Mouse (Mus musculus) cortical plate, adult 2 months (tissue): ENCODE measurements around the gene Hsd17b1. TPM values are rescaled to one million over a fixed set of nuclear protein-coding genes. Genes with fewer than 3 reads are reported as not detected.
A peak's percentile ranks its signal among the peaks of the same experiment; 100 is the strongest.

Experiments used
- H3K27ac ChIP-seq: fragments of 200-500 bp; 2 replicates; pipeline ENCODE4 v1.5.1; 2012; ENCODE audit warnings: low read length, control low read depth, inconsistent platforms; ENCODE audit not compliant: insufficient read depth
- H3K4me1 ChIP-seq: fragments of 200-500 bp; 2 replicates; pipeline ENCODE4 v1.6.1; 2011; ENCODE audit warnings: low read length; ENCODE audit not compliant: control insufficient read depth, insufficient read depth
- H3K4me3 ChIP-seq: fragments of 200-500 bp; 2 replicates; pipeline ENCODE4 v1.5.1; 2011; ENCODE audit warnings: mild to moderate bottlenecking, low read length, control low read depth; ENCODE audit not compliant: insufficient read depth
- CTCF ChIP-seq: fragments of 200-500 bp; IDR thresholded peaks from 2 replicates; pipeline ENCODE4 v1.5.1; 2011; ENCODE audit warnings: mild to moderate bottlenecking, control low read depth, low read length; ENCODE audit not compliant: insufficient read depth; ENCODE audit errors: extremely low read depth
- POLR2A ChIP-seq: fragments of 200-500 bp; IDR thresholded peaks from 2 replicates; pipeline ENCODE4 v1.6.1; 2011; ENCODE audit warnings: mild to moderate bottlenecking, low read length, control low read depth; ENCODE audit not compliant: insufficient read depth; ENCODE audit errors: extremely low read depth
- polyA plus RNA-seq: library from polyadenylated mRNA; depleted of rRNA; stranded (reverse); fragments of >200 nt; gene quantifications from 2 replicates; pipeline ENCODE4 v1.2.3, GENCODE M21; 2012

Gene Hsd17b1
- polyA plus RNA-seq, 1 experiment = 0.42 TPM

DNA sequence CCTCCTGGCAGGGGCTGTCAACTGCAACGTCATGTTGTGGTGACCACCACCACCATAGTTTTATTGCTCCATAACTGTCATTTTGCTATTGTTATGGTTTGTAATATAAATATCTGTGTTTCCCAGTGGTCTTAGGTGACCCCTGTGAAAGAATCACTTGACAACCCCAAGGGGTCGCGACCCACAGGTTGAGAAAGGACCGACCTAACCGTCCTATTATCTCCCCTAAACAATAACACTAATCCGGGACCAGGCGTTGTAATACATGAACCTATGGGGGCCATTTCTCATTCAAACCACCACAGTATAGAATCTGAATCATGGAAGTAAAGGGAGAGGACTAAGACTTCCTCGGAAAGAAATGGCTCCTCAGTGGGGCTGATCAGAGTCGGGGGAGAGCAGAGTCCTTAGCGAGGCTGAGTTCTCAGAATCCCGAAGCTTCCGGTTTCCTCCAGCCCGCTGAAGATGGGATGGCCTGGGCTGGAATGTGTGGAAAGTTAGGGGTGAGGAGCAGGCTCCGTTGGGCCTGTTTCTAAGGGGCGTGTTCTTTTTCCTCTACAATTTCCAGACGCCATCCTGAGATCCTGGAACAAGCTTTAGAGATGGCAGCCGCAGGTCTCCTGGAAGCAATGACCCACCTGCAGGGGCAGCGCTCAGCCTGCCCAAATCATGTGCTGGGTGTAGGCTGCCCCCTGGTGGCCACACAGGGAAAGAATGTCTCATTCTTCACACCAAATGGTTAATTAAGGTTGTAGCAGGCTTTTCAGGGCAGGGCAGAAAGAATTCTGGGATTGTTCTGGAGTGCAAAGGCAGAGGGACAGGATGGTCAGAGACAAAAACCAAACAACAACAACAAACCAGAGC lies 11.4 kb upstream of the Hsd17b1 start:
- peak; percentile 88 for TF ChIP-seq CTCF
- TF ChIP-seq POLR2A = no peak
- peaks cover 4% of the 10 kb centered on the region; the same call in 1 of the 2 replicates for H3K4me1 ChIP-seq
- no peak overlapping the region for H3K4me3 ChIP-seq
- H3K27ac ChIP-seq = no peak overlapping the region

DNA sequence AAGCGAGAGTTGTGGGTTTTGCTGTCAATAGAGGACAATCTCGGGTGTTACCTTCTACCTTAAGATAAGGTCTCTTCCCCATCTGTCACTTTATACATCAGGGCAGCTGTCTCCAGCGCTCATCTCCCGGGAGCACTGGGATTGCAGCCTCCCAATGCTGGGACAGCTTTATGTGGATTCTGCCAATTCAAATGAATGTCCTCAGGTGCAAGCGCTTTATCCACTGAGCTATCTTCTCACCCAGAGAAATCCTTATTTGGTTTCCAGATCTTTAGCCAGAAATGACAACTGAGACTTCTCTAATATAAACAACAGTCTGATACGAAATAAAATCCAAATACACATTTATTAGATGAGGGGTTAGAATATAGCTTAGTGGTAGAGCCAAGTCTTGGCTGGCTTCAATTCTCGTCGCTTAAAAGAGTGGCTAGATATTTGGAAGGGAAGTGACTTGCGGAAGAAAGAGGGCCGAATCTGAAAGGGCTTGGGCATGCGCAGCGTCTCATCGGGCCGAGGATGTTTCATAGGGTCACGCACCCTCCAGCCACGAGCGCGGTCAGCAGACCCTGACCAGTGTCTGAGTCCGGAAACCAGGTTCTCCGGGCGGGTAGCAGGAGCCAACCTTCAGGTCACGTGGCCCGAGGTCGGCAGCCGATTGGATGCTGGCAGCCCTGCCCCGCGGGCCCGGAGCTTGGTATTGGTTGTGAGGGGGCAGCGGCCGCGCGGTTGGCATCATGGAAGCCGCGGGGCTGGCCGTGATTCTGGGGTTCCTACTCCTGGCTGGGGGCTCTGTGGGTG lies 8.6 kb upstream of the Hsd17b1 start, which contains the start of gene Naglu:
Naglu (plus strand) TSS at position 622 of the 798 bp plus-strand sequence.
- Histone ChIP-seq H3K27ac (peak within 1 kb of the TSS; percentile 49; the same call in 1 of the 2 replicates), H3K4me3 (peak within 1 kb of the TSS; percentile 37), H3K4me1 (0 out of 2 replicates have a peak, but pooled peaks cover 2% of the 10 kb centered on the region)
- TF ChIP-seq POLR2A (peak; percentile 76; the same call in 1 of the 2 replicates), CTCF (no peak)

DNA sequence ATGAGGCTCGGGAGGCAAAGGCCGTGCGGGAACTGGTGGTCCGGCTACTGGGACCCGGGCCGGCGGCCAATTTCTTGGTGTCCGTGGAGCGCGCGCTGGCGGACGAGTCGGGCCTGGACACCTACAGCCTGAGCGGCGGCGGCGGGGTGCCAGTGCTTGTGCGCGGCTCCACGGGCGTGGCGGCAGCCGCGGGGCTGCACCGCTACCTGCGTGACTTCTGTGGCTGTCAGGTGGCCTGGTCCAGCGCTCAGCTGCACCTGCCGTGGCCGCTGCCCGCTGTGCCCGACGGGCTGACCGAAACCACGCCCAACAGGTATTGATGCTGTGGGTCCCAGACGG lies 8.1 kb upstream of the Hsd17b1 start:
- peak overlapping the region; percentile 37 for H3K4me3 ChIP-seq
- 0 out of 2 replicates have a peak, but pooled peaks cover 2% of the 10 kb centered on the region for H3K4me1 ChIP-seq
- TF ChIP-seq CTCF (no peak), POLR2A (no peak)
- peak overlapping the region; percentile 49; the same call in 1 of the 2 replicates for H3K27ac ChIP-seq

DNA sequence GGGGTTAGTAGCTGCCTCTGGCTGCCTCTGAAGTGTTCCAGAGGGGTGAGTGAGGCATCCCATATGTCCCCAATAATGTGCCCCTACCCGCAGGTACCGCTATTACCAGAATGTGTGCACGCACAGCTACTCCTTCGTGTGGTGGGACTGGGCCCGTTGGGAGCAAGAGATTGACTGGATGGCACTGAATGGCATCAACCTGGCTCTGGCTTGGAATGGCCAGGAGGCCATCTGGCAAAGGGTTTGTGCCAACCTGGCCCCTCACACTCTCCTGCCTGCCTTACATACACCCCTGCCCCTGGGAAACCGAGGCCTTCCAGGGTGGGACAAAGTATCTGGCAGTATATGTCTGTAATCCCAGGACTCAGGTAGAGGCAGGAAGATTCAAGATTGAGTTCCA lies 7.2 kb upstream of the Hsd17b1 start:
- no peak overlapping the region for H3K27ac ChIP-seq
- H3K4me3 ChIP-seq = peak overlapping the region; percentile 37; the same call in 1 of the 2 replicates
- H3K4me1 ChIP-seq = 0 out of 2 replicates have a peak, but pooled peaks cover 2% of the 10 kb centered on the region
- TF ChIP-seq CTCF (no peak), POLR2A (no peak)

DNA sequence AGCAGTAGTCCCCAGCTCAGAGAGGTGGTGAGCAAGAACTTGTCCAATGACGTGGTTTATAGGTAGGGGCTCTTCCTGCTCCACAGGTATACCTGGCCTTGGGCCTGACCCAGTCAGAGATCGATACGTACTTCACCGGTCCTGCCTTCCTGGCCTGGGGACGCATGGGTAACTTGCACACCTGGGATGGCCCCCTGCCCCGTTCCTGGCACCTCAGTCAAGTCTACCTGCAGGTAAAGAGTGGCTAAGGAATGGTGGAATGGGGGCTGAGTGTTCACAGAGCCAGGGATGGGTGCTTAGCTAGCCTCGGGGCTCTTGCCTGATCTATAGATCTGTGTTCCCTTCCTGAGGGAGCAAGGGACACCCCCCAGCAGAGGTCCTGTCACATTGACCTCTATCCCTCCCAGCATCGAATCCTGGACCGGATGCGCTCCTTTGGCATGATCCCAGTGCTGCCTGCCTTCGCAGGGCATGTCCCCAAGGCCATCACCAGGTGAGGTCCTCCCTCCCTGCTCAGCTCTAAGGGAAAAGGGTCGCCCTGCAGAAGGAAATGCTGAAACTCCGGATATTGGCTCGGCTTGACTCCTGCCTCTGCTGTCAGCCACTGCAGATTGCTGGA lies 6.3 kb upstream of the Hsd17b1 start:
- Histone ChIP-seq H3K4me1 (0 out of 2 replicates have a peak, but pooled peaks cover 2% of the 10 kb centered on the region), H3K4me3 (no peak overlapping the region), H3K27ac (no peak overlapping the region)
- TF ChIP-seq POLR2A (no peak), CTCF (no peak)

DNA sequence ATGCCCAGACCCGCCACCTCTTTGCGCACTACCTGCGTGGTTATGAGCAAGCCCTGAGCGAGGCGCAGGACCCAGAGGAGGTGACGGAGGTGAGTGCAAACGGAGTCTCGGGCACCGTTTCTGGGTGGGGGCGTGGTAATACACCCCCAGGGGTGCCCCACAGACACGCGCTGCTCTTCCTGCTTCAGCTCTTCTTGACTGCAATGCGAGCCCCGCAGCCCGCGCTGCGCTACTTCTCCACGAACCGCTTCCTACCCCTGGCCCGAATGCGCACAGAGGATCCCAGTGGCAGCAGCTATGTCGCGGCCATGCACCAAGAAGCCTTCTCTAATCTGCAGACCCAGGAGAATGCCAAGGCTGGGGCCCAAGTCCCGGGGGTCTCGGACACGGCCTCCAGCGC lies 1.5 kb downstream of the Hsd17b1 start:
- TF ChIP-seq POLR2A = no peak
- no peak for TF ChIP-seq CTCF
- Histone ChIP-seq H3K27ac (no peak overlapping the region), H3K4me3 (no peak overlapping the region), H3K4me1 (peaks cover 2% of the 10 kb centered on the region; the same call in 1 of the 2 replicates)

DNA sequence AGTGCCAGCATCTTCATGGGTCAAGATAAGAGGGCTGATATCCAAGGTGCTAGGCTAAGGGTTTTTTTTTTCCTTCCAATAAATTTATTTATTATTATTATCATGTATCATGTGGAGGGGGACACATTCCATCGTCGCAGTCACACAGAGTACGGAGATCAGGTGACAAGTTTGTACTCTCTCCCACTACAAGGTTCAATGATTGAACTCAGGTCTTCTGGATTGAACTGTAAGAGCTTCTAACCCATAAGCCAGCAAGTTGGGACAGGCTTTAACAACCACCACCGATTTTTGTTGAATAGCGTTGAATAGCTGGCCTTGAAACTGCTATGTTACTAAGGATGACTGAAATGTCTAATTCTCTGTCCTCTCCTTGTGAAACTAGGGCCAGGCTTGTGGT lies 2.2 kb downstream of the Hsd17b1 start:
- Histone ChIP-seq H3K27ac (no peak overlapping the region), H3K4me3 (no peak overlapping the region), H3K4me1 (peaks cover 2% of the 10 kb centered on the region; the same call in 1 of the 2 replicates)
- no peak for TF ChIP-seq POLR2A
- no peak for TF ChIP-seq CTCF

DNA sequence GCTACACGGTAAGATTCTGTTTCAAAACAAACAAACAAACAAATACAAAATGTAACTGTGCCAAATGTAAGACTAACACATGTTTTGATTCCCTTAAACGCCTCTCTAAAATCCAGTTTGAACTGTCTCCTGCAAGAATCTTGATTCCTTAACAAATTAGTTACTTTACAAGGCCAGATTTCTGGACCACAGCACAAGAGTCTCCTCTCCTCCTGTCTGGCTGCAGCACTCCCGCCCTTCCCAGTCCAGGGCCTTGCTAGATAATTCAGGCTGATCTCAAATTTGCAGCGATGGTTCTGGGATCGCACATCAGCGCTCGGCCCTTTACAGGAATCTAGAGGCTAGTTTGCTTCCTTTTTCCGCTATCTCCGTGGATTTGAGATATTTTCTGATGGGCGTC lies 3.4 kb downstream of the Hsd17b1 start:
- Histone ChIP-seq H3K4me3 (peak overlapping the region; percentile 90), H3K27ac (0 out of 2 replicates have a peak overlapping the region, but pooled peaks have one; percentile 6), H3K4me1 (peaks cover 2% of the 10 kb centered on the region; the same call in 1 of the 2 replicates)
- TF ChIP-seq POLR2A = no peak
- TF ChIP-seq CTCF = no peak

DNA sequence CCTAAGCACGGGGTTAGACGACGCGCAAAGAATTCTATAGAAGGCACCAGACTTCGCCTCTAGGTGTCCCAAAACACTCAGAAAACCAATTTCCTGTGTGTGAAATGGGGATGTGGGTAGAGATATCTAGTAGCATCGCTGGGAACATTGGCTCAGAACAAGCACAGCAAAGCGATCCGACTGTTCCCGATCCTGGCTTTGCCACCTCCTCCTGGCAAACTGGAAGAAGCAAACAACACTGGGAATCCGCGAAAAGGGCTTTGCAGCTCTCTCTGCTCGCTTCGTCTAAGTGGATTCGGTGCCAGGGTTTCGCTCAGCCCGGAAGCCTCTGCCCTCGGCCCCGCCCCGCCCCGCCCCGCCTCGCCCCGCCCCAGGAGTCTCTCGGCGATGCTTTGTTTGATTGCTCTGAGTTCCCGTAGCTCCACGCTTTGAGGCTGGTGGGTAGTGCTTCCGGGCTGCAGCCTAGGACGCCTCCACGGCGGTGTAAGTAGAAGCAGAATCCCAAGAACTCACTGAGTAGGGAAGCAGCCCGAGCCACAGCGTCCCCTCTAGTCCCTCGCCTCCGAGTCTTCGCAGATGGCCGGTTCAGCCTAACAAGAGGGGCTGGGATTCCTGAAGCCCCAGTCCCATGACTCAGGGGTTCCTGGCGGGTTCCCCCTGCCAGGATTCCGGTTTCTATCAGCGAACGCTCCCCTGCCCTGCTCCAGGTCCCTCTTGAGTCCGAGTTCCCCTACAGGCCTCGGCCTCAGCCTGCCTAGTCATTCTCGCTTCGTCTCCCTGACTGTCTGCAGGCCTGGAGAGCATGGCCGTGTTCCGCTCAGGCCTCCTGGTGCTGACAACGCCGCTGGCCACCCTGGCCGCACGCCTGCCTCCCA lies 4.2 kb downstream of the Hsd17b1 start, which contains the start of gene Coasy:
Coasy (plus strand) TSS at position 358 of the 875 bp plus-strand sequence.
- TF ChIP-seq CTCF (peak; percentile 28; the same call in 1 of the 2 replicates), POLR2A (peak; percentile 68)
- Histone ChIP-seq H3K4me3 (peak within 1 kb of the TSS; percentile 90), H3K27ac (peak within 1 kb of the TSS; percentile 26), H3K4me1 (peaks cover 2% of the 10 kb centered on the region; the same call in 1 of the 2 replicates)
